Mouse (Mus musculus): ENCODE results near the gene Kazald1.

- TF ChIP-seq CTCF (IDR thresholded peaks at IDR 0.05; ENCODE audit: extremely low read depth, insufficient read depth, low read length) (no peak), POLR2A (IDR thresholded peaks at IDR 0.05; ENCODE audit: extremely low read depth, insufficient read depth, low read length) (no peak)
Measured at GRCm38 (mm10) chr19:45080711-45081110, 5.7 kb downstream of the Kazald1 start.

Data from cortical plate, adult 2 months (tissue).